8 mouse cellular contexts compared by ENCODE assay signal in the genomic region with DNA sequence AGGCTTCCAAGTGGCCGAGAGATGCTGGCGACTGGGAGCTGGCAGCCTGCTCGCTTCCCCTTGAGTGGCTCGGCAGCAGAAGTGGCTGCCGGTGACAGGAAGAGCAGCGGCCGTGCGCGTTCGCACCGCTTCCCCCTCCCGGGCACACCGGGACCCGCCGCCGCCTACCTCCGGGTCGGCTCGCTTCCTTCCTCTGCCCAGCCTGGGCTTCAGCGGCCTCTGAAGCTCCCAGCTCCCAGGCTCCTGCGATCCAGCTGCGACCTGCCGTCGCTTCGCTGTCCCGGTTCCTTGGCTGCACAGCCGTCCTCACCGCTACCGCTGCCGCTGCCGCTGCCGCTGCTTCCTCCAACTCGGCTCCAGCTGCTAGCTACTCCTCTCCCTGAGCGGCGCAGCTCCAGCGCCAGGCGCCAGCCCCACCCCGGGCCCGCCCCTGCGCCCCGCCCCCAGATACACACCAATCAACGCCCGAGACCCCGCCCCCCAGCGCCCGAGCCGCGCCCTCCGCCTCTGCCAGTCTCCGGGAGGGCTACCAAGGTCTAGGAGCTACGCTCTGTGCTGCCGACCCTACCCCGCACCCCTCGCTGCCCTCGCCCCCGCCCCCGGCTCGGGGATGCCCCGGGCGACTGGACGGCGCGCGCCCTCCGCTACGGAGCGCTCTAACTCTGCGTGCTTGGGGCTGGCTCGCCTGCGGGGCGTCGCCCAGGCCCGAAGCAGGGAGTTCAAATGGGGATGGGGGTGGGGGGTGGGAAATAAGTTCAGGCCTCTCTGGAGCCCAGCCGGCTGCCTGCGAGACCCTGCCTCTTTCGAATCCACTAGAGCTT. TPM values are rescaled to one million over a fixed set of nuclear protein-coding genes. Genes with fewer than 3 reads are reported as not detected.
DNase-seq lines count a peak whose midpoint lies in the region; ATAC-seq and TF ChIP-seq lines count a peak whose summit lies in the region.

TSS of gene Pik3r1 (minus strand) at position 409 of the 821 bp plus-strand sequence.

- peak; percentile 98 for ATAC-seq in forebrain, embryonic 16.5 days
- peak; percentile 97 for ATAC-seq in lung, embryonic 15.5 days (ENCODE audit: borderline replicate concordance, extremely low read depth, low FRiP score, low TSS enrichment)

- intact Hi-C loops in heart, postnatal 36 days (cut with DNase I) = loop anchor here (2.0 to 5.0 kb wide), 3 partner anchors 31 to 224 kb away; no protein-coding TSS in a partner anchor

- in situ Hi-C loops in ES-E14 (cut with MboI; ENCODE audit: low sequenced_read_pairs in 2 of 2, unreplicated experiment in 2 of 2) = no loop called here

- WGBS in forebrain, embryonic 16.5 days = 0% methylated on average over 65 of the region's 76 CpGs
- under 1% methylated on average over 57 of the region's 76 CpGs for WGBS in lung, embryonic 15.5 days

- H3K27me3 ChIP-seq in forebrain, embryonic 16.5 days (replicated peaks; ENCODE audit: control insufficient read depth, insufficient read depth, low read length) = no peaks in the 10 kb centered on the region
- no peaks in the 10 kb centered on the region for H3K27me3 ChIP-seq in lung, embryonic 15.5 days

- H3K9me3 ChIP-seq in ES-E14 (ENCODE audit: control insufficient read depth, insufficient read depth, low read depth, low read length) = no peaks in the 10 kb centered on the region
- no peaks in the 10 kb centered on the region for H3K9me3 ChIP-seq in forebrain, embryonic 16.5 days (ENCODE audit: control insufficient read depth, low read length)
- no peaks in the 10 kb centered on the region for H3K9me3 ChIP-seq in lung, embryonic 15.5 days

- H3K27ac ChIP-seq in ES-E14 (ENCODE audit: insufficient read depth, low read depth, low read length, poor library complexity, severe bottlenecking) = no peak within 1 kb of the TSS
- H3K27ac ChIP-seq in forebrain, embryonic 16.5 days (ENCODE audit: low read length) = peak within 1 kb of the TSS; percentile 96
- peak within 1 kb of the TSS; percentile 97 for H3K27ac ChIP-seq in lung, embryonic 15.5 days

- DNase-seq in ES-E14 (ENCODE audit: low read depth, low spot score) = peak; percentile 92
- peak; percentile 93 for DNase-seq in cerebellum, adult 11-12 months
- DNase-seq in heart, postnatal 36 days = peak; percentile 95 to 97
- DNase-seq in layer of hippocampus, adult 8-10 months (ENCODE audit: low spot score in 2 of 2) = peak; percentile 90 to 91
- DNase-seq in ovary, adult 18-20 months (ENCODE audit: low spot score) = peak; percentile 97
- DNase-seq in thymus, postnatal 0 days (ENCODE audit: low spot score) = peak; percentile 96

- peak within 1 kb of the TSS; percentile 89 for H3K9ac ChIP-seq in ES-E14 (ENCODE audit: insufficient read depth, low read depth, low read length, poor library complexity, severe bottlenecking)
- H3K9ac ChIP-seq in forebrain, embryonic 16.5 days (replicated peaks; ENCODE audit: low read depth, low read length) = peak within 1 kb of the TSS; percentile 95
- H3K9ac ChIP-seq in lung, embryonic 15.5 days = peak within 1 kb of the TSS; percentile 85

- H3K4me2 ChIP-seq in forebrain, embryonic 16.5 days (ENCODE audit: low read length) = peak within 1 kb of the TSS; percentile 91
- H3K4me2 ChIP-seq in lung, embryonic 15.5 days = peak within 1 kb of the TSS; percentile 91

- no peaks in the 10 kb centered on the region for H3K36me3 ChIP-seq in ES-E14 (ENCODE audit: control insufficient read depth, insufficient read depth, low read length, poor library complexity, severe bottlenecking)
- H3K36me3 ChIP-seq in forebrain, embryonic 16.5 days (ENCODE audit: control insufficient read depth, insufficient read depth) = no peaks in the 10 kb centered on the region
- no peaks in the 10 kb centered on the region for H3K36me3 ChIP-seq in lung, embryonic 15.5 days

- peaks cover 0 to 5% of the 10 kb centered on the region in 2 experiments; a peak in 3 of 4 replicates for H3K4me1 ChIP-seq in ES-E14 (ENCODE audit: control insufficient read depth in 2 of 2, insufficient read depth in 2 of 2, low read length in 2 of 2, poor library complexity in 1 of 2)
- peaks cover 25% of the 10 kb centered on the region for H3K4me1 ChIP-seq in forebrain, embryonic 16.5 days (replicated peaks; ENCODE audit: control insufficient read depth, insufficient read depth, low read length)
- H3K4me1 ChIP-seq in lung, embryonic 15.5 days = peaks cover 36% of the 10 kb centered on the region

- peak within 1 kb of the TSS; percentile 94 to 98 for H3K4me3 ChIP-seq in ES-E14 (ENCODE audit: insufficient read depth in 1 of 2, low read depth in 1 of 2, low read length in 2 of 2, poor library complexity in 1 of 2, severe bottlenecking in 1 of 2)
- peak within 1 kb of the TSS; percentile 98 for H3K4me3 ChIP-seq in forebrain, embryonic 16.5 days (replicated peaks; ENCODE audit: low read length)
- peak within 1 kb of the TSS; percentile 78 for H3K4me3 ChIP-seq in lung, embryonic 15.5 days

TF ChIP-seq in ES-E14, 5 proteins besides CTCF, POLR2A, EP300 and RAD21:
- TF ChIP-seq CHD2 (IDR thresholded peaks at IDR 0.05; ENCODE audit: low read depth, low read length) (no peak), HCFC1 (IDR thresholded peaks at IDR 0.05; ENCODE audit: borderline replicate concordance, insufficient read depth, low read length) (no peak), MAFK (IDR thresholded peaks at IDR 0.05; ENCODE audit: insufficient read depth, low read depth, low read length) (no peak), ZNF384 (IDR thresholded peaks at IDR 0.05; ENCODE audit: low read depth, low read length) (no peak), ZC3H11A (IDR thresholded peaks at IDR 0.05; ENCODE audit: borderline replicate concordance, low read depth, low read length) (no peak)

RNA-seq across cellular contexts. Expression of gene Pik3r1, which starts in this region (rescaled TPM):
- 6.7 and 7.3 TPM in 2 replicates for total RNA-seq in ES-E14 (2012; rRNA removed)
- polyA plus RNA-seq in forebrain, embryonic 16.5 days (2015; fragmentation: Nextera tagmentation; extraction: Ambion mirVana) = 36.4 and 42.7 TPM in 2 replicates
- total RNA-seq in heart, postnatal 36 days (2021) = 100 to 1,000 TPM; 102 to 142 TPM
- total RNA-seq in layer of hippocampus, adult 8-10 months (2022) = 10 to 100 TPM; 73.3 to 88.6 (median 79.4) TPM
- 22.8 and 28.6 TPM in 2 replicates for polyA plus RNA-seq in lung, embryonic 15.5 days (2015; fragmentation: Nextera tagmentation; extraction: Ambion mirVana)
- polyA plus RNA-seq in thymus, postnatal 0 days (2015; fragmentation: Nextera tagmentation; extraction: Ambion mirVana) = 62.9 and 79.3 TPM in 2 replicates
